Mouse (Mus musculus) midbrain, embryonic 16.5 days (tissue): ENCODE measurements at regions not wholly inside any gene's neighbourhood (a gene's known extent, or its start where the extent isn't known, plus 50 kb on each side); places are given as distances from the start of the nearest gene placed in this dataset.

Source experiments
- ATAC-seq: fragments of 200-750 bp; cut with Nextera tagmentation; 2 replicates; pipeline ENCODE4 v1.8.0; 2017; ENCODE audit warnings: moderate TSS enrichment
- H3K27ac ChIP-seq: fragments of 300-500 bp; sonication (generic); 2 replicates; pipeline ENCODE4 v1.5.1; 2014; ENCODE audit warnings: mild to moderate bottlenecking, low read length, mixed read lengths
- H3K27me3 ChIP-seq: fragments of 300-500 bp; sonication (generic); 2 replicates; pipeline ENCODE4 v1.6.1; 2014; ENCODE audit warnings: low read depth, low read length, mixed read lengths; ENCODE audit not compliant: control insufficient read depth, insufficient read depth
- H3K36me3 ChIP-seq: fragments of 300-500 bp; sonication (generic); 2 replicates; pipeline ENCODE4 v1.6.1; 2014; ENCODE audit warnings: mild to moderate bottlenecking, low read length, moderate library complexity, mixed read lengths; ENCODE audit not compliant: control insufficient read depth, insufficient read depth
- H3K4me1 ChIP-seq: fragments of 300-500 bp; sonication (generic); 2 replicates; pipeline ENCODE4 v1.6.1; 2014; ENCODE audit warnings: mild to moderate bottlenecking, low read length, mixed read lengths; ENCODE audit not compliant: control insufficient read depth, insufficient read depth
- H3K4me2 ChIP-seq: fragments of 300-500 bp; sonication (generic); 2 replicates; pipeline ENCODE4 v1.6.1; 2014; ENCODE audit warnings: mild to moderate bottlenecking, low read length, mixed read lengths
- H3K4me3 ChIP-seq: fragments of 300-500 bp; sonication (generic); 2 replicates; pipeline ENCODE4 v1.5.1; 2014; ENCODE audit warnings: low read depth, mild to moderate bottlenecking, low read length, moderate library complexity, mixed read lengths
- H3K9ac ChIP-seq: fragments of 300-500 bp; sonication (generic); 2 replicates; pipeline ENCODE4 v1.6.1; 2014; ENCODE audit warnings: low read depth, low read length, mixed read lengths
- H3K9me3 ChIP-seq: fragments of 300-500 bp; sonication (generic); replicated peaks from 2 replicates; pipeline ENCODE4 v1.6.1; 2014; ENCODE audit warnings: mild to moderate bottlenecking, low read length, mixed read lengths; ENCODE audit not compliant: control insufficient read depth, poor library complexity, severe bottlenecking
- WGBS: fragments of 180-500 bp; shearing (Covaris S2); extraction: QIAGEN DNeasy Blood & Tissue Kit; methylation state at CpG from one replicate; pipeline ENCODE4 v1.1.7; 2014; 5-methylcytosine and 5-hydroxymethylcytosine counted together

GRCm38 (mm10) chr16:85624505-85624904 is 71.3 kb upstream of the Cyyr1 start:
- no peak overlapping the region; the same call in 1 of the 2 replicates for H3K9ac ChIP-seq
- H3K4me2 ChIP-seq: no peak overlapping the region
- H3K4me3 ChIP-seq: no peak overlapping the region
- ATAC-seq: no peak
- peak overlapping the region; percentile 23; the same call in 1 of the 2 replicates for H3K27ac ChIP-seq
- H3K27me3 ChIP-seq: no peaks in the 10 kb centered on the region
- WGBS: 32% methylated on average over 8 of the region's 8 CpGs
- no peaks in the 10 kb centered on the region for H3K9me3 ChIP-seq
- H3K4me1 ChIP-seq: no peaks in the 10 kb centered on the region
- H3K36me3 ChIP-seq: no peaks in the 10 kb centered on the region

GRCm38 (mm10) chr16:85604089-85604488 is 50.9 kb upstream of the Cyyr1 start:
- H3K4me3 ChIP-seq: no peak overlapping the region

More at GRCm38 (mm10) chr16:85604089-85604488, 50.9 kb upstream of the Cyyr1 start:
- Histone ChIP-seq H3K36me3 (no peaks in the 10 kb centered on the region), H3K27me3 (no peaks in the 10 kb centered on the region), H3K9me3 (no peaks in the 10 kb centered on the region), H3K27ac (no peak overlapping the region), H3K4me2 (no peak overlapping the region), H3K4me1 (no peaks in the 10 kb centered on the region), H3K9ac (no peak overlapping the region)
- no peak for ATAC-seq
- WGBS: 81% methylated on average over 2 of the region's 2 CpGs
